Mouse (Mus musculus) liver, adult 2 months (tissue): ENCODE data around the gene Anapc15.

Source experiments
- CTCF ChIP-seq: fragments of 200-500 bp; IDR thresholded peaks from 2 replicates; pipeline ENCODE4 v1.5.1; 2011; ENCODE audit warnings: low read depth, low read length, control low read depth
- POLR2A ChIP-seq: fragments of 200-500 bp; IDR thresholded peaks from 2 replicates; pipeline ENCODE4 v1.6.1; 2011; ENCODE audit warnings: low read length, control low read depth; ENCODE audit not compliant: insufficient read depth; ENCODE audit errors: extremely low read depth

- TF ChIP-seq POLR2A = no peak
- no peak for TF ChIP-seq CTCF
Observed at GRCm38 (mm10) chr7:101935957-101936356, 72.4 kb downstream of the Anapc15 start.
